Mouse (Mus musculus) embryonic facial prominence, embryonic 10.5 days (tissue): ENCODE measurements at regions not wholly inside any gene's neighbourhood (a gene's known extent, or its start where the extent isn't known, plus 50 kb on each side); places are given as distances from the start of the nearest gene placed in this dataset.

Experiments used
- DNase-seq: peaks from one replicate; pipeline ENCODE4 v3.0.0-alpha.2; 2017; ENCODE audit warnings: low spot score
- H3K27ac ChIP-seq: fragments of 300-500 bp; sonication (generic); replicated peaks from 2 replicates; pipeline ENCODE4 v1.5.1; 2016; ENCODE audit warnings: mild to moderate bottlenecking
- H3K27me3 ChIP-seq: fragments of 300-500 bp; sonication (generic); replicated peaks from 2 replicates; pipeline ENCODE4 v1.6.1; 2016; ENCODE audit warnings: low read depth, mild to moderate bottlenecking; ENCODE audit not compliant: poor library complexity, severe bottlenecking
- H3K36me3 ChIP-seq: fragments of 300-500 bp; sonication (generic); replicated peaks from 2 replicates; pipeline ENCODE4 v1.6.1; 2016; ENCODE audit warnings: mild to moderate bottlenecking, moderate library complexity
- H3K4me1 ChIP-seq: fragments of 300-500 bp; sonication (generic); 2 replicates; pipeline ENCODE4 v1.6.1; 2016
- H3K4me3 ChIP-seq: fragments of 300-500 bp; sonication (generic); 2 replicates; pipeline ENCODE4 v1.5.1; 2016; ENCODE audit warnings: mild to moderate bottlenecking, moderate library complexity
- H3K9me3 ChIP-seq: fragments of 300-500 bp; sonication (generic); 2 replicates; pipeline ENCODE4 v1.6.1; 2016; ENCODE audit warnings: mild to moderate bottlenecking
- WGBS: fragments of 180-500 bp; shearing (Covaris S2); methylation state at CpG from one replicate; pipeline ENCODE4 v1.1.7; 2016; 5-methylcytosine and 5-hydroxymethylcytosine counted together

DNA sequence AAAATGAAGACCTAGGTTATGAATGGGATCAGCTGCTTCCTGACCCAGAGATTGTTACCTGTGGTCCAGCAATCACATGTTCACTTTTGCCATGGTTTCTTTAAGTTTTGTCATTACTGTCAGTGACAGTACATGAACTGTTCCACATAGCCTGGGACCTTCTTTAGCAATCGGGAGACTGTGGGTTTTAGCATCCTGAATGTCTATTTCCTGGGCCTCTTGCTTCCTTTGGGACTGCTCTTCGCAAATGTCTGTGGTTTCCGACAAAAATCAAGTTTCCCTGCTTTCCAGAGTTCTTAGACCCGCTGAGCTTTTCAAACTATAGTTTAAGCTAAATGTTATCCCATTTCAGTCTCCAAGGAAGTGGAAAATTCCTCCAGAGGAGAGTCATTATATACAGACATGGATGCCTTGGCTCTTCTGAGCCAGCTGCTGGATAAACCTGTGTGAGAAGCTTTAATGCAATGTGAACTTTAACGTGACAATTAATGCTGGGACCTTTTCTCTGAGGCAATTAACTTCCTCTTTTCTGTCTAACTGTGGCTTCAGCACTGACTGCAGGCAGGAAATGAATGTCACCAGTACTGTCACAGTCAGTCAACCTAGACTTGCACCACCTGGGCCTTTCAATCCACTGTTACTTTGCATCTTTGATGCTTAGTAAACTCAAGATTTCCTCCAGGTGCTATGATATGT, 847.0 kb downstream of the Ets1 start:
- no peak for DNase-seq
- Histone ChIP-seq H3K27me3 (no peaks in the 10 kb centered on the region), H3K27ac (no peak overlapping the region), H3K4me3 (no peak overlapping the region), H3K36me3 (no peaks in the 10 kb centered on the region), H3K4me1 (no peaks in the 10 kb centered on the region), H3K9me3 (no peaks in the 10 kb centered on the region)
- WGBS: 68% methylated on average over 5 of the region's 5 CpGs

DNA sequence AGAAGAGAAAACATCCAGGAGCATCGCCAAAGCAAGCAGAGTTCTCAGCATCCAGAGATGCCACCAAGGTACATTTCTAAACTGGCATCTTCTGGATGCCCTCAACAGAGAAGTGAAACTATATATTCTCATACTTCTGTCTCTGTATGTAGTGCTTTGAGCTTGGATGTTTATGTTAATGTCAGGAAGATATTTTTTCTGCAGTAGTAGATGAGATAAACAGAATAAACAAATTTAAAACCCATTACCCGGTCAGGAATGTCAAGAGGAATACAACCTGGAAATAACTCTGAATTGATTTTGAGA, 847.5 kb downstream of the Ets1 start:
- Histone ChIP-seq H3K27ac (no peak overlapping the region), H3K9me3 (no peaks in the 10 kb centered on the region), H3K36me3 (no peaks in the 10 kb centered on the region), H3K4me3 (no peak overlapping the region), H3K27me3 (no peaks in the 10 kb centered on the region), H3K4me1 (no peaks in the 10 kb centered on the region)
- DNase-seq: no peak
- WGBS: 89% methylated on average over 2 of the region's 2 CpGs

DNA sequence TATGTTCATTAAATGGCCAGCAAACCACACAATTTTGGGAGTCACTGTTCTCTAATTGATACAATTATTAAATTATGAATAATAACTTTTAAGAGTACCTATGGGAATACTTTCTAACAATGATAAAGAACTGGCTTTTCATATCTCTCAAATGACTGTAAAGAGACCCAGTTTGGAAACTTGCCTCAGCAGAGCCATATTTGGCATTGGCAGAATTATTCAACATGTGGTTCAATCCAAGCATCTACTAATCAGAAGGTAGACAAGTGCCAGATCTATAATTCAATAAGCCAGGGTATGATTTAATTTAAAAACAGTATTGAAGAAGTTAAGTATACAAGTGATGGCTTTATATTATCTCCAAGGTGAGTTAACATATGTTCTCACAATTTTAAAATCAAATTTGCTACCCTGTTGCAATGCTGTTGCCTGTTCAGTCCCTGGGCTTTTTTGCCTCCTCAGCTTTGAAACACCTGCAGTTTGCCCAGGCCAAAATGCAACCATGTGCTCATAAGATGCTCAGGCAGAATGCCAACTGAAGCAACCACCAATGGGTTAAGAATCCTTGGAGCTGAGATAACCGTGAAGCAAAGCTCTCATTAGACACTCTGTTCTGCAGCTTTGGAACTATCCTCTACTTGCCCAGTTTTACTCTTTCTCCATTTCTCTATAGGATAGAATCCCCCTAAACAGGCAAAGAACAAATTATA, 897.2 kb downstream of the Ets1 start:
- H3K9me3 ChIP-seq: no peaks in the 10 kb centered on the region
- DNase-seq: no peak
- H3K4me1 ChIP-seq: no peaks in the 10 kb centered on the region
- H3K36me3 ChIP-seq: no peaks in the 10 kb centered on the region
- no peaks in the 10 kb centered on the region for H3K27me3 ChIP-seq
- WGBS: 75% methylated on average over 1 of the region's 1 CpGs
- H3K27ac ChIP-seq: no peak overlapping the region
- H3K4me3 ChIP-seq: no peak overlapping the region

DNA sequence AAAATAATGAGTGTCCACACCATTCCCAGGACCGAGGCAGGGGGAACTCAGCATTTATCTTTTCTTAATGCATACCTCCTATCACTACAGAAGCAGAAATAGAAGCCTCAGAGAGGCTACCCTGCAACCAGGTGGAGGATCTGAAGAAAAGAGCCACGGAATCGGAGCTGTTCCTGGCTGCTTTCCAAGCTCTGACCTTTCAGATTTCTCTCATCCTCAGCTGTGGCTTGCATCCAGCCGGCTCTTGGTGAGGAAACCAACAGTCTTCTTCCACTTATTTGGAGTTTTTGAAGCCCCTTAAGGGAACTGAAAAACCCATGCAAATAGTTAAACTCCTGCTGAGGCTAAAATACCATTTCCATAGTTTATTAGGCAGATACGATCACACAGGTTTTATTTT, 907.3 kb downstream of the Ets1 start:
- no peaks in the 10 kb centered on the region for H3K36me3 ChIP-seq
- H3K4me3 ChIP-seq: no peak overlapping the region
- 80% methylated on average over 5 of the region's 5 CpGs for WGBS
- DNase-seq: no peak
- H3K4me1 ChIP-seq: no peaks in the 10 kb centered on the region
- no peak overlapping the region for H3K27ac ChIP-seq
- H3K9me3 ChIP-seq: no peaks in the 10 kb centered on the region
- no peaks in the 10 kb centered on the region for H3K27me3 ChIP-seq

DNA sequence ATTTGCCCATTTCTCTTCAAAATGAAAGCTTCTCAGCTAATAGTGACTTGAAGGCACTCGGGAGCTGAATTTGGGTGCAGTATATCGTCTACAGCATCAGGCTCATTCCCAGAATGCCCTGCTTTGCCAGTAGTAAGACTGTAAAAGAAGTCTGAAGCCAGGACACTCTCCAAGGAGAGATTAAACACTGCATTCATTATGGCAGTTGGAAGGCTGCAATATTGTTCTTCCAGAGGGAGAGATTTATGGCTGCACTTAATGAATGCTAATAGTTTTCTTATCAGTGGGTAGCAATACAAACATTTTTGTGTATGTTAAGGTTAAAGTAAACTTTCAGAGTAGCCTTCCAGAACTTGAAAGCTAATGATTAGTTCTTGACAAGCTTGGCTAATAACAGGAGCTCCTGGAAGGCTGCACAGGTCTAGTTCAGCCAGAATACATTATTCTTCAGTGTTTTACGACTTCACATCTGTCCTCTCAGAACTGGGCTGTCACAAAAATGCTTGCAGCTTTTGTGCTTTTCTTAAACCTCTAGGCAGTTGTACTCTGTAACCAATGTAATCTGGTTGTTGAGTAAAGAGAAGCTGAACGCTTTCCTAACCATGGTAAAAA, 910.2 kb downstream of the Ets1 start:
- no peaks in the 10 kb centered on the region for H3K4me1 ChIP-seq
- H3K36me3 ChIP-seq: no peaks in the 10 kb centered on the region
- H3K27me3 ChIP-seq: no peaks in the 10 kb centered on the region
- WGBS: 85% methylated on average over 4 of the region's 4 CpGs
- H3K4me3 ChIP-seq: no peak overlapping the region
- no peak for DNase-seq
- no peak overlapping the region for H3K27ac ChIP-seq
- no peaks in the 10 kb centered on the region for H3K9me3 ChIP-seq

DNA sequence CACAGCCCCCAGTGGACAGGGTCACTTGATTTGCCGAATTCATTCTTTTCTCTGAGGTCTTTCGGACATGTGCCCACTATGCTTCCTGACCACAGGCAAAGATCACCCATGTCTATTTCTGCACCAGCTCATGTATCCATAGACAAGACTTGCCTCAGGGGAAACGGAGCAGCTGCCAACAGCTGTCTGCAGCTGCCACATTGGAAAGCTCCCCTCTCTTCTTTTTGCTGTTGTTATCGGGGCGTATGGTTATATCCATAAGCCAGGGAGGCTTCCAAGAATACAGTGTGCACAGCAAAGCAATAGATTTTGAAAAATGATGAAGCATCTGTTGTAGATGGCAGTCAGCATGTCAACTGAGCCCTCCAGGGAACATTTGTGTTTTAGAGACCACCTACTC, 913.4 kb downstream of the Ets1 start:
- no peaks in the 10 kb centered on the region for H3K4me1 ChIP-seq
- no peaks in the 10 kb centered on the region for H3K27me3 ChIP-seq
- no peaks in the 10 kb centered on the region for H3K9me3 ChIP-seq
- WGBS: 93% methylated on average over 5 of the region's 5 CpGs
- H3K4me3 ChIP-seq: no peak overlapping the region
- H3K36me3 ChIP-seq: no peaks in the 10 kb centered on the region
- no peak for DNase-seq
- H3K27ac ChIP-seq: no peak overlapping the region

DNA sequence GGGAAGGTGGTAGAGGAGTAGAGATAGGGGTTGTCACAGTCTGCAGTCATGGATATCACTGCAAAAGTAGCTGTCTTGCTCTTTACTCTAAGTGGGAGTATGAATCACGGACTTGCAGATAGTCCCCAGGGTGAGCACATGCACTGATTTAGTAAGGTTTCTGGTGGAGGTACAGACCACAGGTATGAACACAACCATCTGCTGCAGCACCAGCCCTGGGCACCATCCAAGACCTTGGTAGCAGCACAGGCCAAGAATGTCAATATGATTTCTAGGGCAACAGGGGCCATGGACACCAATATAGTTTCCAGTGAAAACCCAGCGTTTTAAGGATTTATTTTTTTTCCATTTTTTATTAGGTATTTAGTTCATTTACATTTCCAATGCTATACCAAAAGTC, 913.7 kb upstream of the Kirrel3 start:
- Histone ChIP-seq H3K27ac (no peak overlapping the region), H3K9me3 (no peaks in the 10 kb centered on the region), H3K27me3 (no peaks in the 10 kb centered on the region), H3K36me3 (no peaks in the 10 kb centered on the region), H3K4me1 (no peaks in the 10 kb centered on the region), H3K4me3 (no peak overlapping the region)
- 85% methylated on average over 2 of the region's 2 CpGs for WGBS
- DNase-seq: no peak

DNA sequence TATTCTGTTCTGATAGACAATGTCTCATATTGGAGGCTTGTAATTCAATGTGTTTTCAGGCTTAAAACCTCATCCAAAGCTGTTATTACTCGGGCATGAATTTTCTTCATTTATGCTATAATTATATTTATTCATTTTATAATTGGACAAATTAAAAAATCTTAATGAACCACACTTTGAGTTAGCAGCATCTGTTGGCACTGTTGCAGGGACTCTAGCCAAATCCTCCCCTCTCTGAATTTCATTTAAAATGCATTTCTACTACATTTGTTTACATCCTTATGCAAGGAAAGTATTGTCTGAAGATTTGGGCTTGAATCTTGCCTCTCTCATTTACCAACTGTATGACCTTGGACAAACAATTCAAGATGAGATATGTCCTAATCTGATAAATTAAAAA, 874.2 kb upstream of the Kirrel3 start:
- Histone ChIP-seq H3K9me3 (no peaks in the 10 kb centered on the region), H3K27me3 (no peaks in the 10 kb centered on the region), H3K4me1 (no peaks in the 10 kb centered on the region), H3K36me3 (no peaks in the 10 kb centered on the region), H3K27ac (no peak overlapping the region), H3K4me3 (no peak overlapping the region)
- 83% methylated on average over 1 of the region's 1 CpGs for WGBS
- DNase-seq: no peak

DNA sequence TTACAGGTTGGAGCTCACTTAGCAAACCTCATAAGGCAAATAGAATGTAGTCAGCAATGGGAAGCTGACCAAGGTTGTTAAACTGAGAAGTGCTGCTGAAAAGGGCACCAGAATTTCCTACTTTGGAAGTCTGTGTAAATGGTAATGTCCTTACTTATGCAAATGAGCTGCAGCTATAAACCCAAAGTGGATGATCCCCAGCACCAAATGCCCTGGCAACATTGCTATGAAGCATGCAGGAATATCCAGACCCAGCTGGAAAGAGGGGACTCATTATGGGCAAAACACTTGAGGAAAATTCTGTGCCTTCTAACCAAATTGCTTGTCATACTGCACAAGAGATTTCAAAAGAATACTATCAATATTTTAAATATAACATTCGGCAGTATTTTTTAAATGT, 861.3 kb upstream of the Kirrel3 start:
- no peaks in the 10 kb centered on the region for H3K27me3 ChIP-seq
- DNase-seq: no peak
- no peaks in the 10 kb centered on the region for H3K36me3 ChIP-seq
- H3K4me3 ChIP-seq: no peak overlapping the region
- H3K9me3 ChIP-seq: no peaks in the 10 kb centered on the region
- WGBS: 89% methylated on average over 1 of the region's 1 CpGs
- no peaks in the 10 kb centered on the region for H3K4me1 ChIP-seq
- no peak overlapping the region for H3K27ac ChIP-seq

DNA sequence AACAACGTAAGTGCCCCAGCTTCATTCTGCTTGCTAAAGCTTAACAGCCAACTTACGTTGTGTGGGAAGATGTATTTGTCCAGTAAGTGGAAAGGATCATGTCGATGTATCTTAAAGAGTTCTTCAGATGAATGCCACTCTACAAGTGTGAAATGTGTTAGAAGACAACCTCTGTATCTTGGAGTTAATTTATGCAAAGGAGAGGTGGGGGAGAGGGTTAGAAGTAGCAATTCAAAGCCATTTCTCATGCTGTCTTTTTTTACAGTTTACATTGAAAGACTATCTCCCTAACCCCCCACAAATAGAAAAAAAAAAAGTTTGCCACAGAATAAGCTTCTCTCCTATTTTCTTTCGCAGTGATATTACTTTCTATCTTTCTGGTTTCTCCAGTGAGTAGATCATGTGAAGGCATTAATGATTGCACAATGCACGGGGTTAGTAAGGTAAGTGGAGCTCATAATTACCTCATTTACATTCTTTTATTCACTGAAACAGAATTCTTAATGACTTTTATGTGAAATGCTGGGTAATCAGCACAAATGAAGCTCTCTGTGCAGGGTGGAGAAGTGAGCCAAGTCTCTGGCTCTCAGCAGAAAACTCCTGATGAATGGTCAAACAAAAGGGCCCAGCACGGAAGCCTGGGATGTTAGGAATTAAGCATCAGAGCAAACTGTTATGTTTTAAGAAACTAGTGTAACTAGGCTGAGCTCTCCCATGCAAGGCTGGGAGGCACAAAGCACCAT, 855.8 kb upstream of the Kirrel3 start:
- Histone ChIP-seq H3K4me1 (no peaks in the 10 kb centered on the region), H3K4me3 (no peak overlapping the region), H3K36me3 (no peaks in the 10 kb centered on the region), H3K9me3 (no peaks in the 10 kb centered on the region), H3K27me3 (no peaks in the 10 kb centered on the region), H3K27ac (no peak overlapping the region)
- WGBS: 73% methylated on average over 6 of the region's 6 CpGs
- DNase-seq: no peak

DNA sequence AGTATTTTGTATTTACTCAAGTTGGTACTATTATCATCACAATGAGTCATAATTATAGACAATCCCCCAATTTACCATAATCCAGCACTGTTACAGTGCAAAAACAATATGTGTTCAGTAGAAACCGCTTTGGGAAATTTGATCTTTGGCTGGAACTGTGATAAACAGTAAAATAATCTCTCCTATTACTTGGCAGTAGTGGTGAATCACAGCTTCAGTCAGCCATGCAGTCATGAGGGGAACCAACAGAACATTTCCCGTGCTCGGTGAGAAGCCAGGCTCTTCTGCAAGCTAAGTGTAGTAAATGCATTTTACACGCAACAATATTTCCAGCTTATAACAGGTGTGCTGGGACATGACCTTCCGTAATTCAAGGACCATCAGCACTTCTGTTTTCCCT, 822.7 kb upstream of the Kirrel3 start:
- WGBS: 90% methylated on average over 5 of the region's 5 CpGs
- DNase-seq: no peak
- Histone ChIP-seq H3K9me3 (no peaks in the 10 kb centered on the region), H3K27ac (no peak overlapping the region), H3K4me1 (no peaks in the 10 kb centered on the region), H3K4me3 (no peak overlapping the region), H3K36me3 (no peaks in the 10 kb centered on the region), H3K27me3 (no peaks in the 10 kb centered on the region)

DNA sequence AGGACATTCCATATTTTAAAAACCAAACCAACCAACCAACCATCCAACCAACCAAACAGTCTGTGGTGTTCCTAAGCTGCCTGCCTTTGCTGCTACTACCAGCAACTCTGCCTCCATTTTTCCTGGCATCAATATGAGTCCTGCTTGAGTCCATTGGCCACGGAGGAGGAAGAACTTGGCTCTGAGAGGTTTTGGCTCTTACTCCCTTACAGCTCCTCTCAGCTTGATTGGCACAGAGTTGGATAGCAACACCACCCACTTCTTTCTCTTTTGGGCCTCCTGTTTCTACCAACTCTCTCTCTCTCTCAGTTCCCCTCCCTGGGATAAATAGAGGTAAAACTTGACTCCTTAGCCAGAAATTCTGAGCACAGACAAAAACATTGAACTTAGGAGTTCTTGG, 804.6 kb upstream of the Kirrel3 start:
- Histone ChIP-seq H3K27me3 (no peaks in the 10 kb centered on the region), H3K4me3 (no peak overlapping the region), H3K9me3 (no peaks in the 10 kb centered on the region), H3K4me1 (no peaks in the 10 kb centered on the region), H3K27ac (no peak overlapping the region), H3K36me3 (no peaks in the 10 kb centered on the region)
- DNase-seq: no peak
- 65% methylated on average over 1 of the region's 1 CpGs for WGBS

DNA sequence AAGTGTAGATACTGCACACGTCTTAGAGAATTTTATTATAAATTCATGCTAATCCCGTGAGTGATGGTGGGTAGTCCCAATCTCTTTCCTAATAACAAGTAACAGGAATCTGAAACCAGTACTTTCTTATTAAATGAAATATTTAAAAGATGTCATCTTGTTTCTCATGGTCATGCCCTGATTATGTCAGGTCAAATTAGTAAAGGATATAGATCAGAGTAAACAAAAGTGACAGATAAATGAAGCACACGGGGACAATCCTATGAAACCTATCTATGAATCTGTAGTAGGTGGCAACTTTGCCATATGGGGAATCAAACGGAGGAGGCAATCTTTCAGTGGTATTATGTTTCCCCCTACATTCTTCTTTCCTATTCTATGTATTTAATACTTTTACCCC, 794.0 kb upstream of the Kirrel3 start:
- Histone ChIP-seq H3K9me3 (no peaks in the 10 kb centered on the region), H3K27ac (no peak overlapping the region), H3K4me3 (no peak overlapping the region), H3K4me1 (no peaks in the 10 kb centered on the region), H3K27me3 (no peaks in the 10 kb centered on the region), H3K36me3 (no peaks in the 10 kb centered on the region)
- DNase-seq: no peak
- WGBS: 83% methylated on average over 4 of the region's 4 CpGs
